Mouse (Mus musculus): ENCODE measurements around the gene Gcg.

Gene Gcg

DNA sequence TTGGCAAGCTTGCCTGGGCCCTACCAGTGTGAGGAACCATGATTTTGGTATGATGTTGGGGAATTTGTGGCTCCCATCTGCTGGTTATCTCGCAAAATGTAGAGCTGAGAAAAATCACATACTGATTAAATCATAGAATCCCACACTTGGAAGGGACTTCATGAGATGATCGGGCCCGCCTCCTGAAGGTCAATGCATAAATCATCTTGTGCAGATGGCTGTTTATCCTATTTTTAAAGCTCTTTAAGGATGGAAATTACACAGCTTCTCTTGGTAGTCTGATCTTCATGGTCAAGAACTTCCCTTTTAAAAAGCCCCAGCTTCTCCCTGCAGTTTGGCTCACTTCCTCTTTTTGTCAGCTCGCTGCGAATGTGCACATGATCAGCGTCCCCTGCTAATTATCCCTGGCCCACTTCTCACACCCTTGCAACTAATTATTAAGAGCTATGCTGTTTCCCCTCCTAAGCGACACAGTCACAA is 23.2 kb downstream of the Gcg start:
- DNase-seq (ENCODE audit: low read depth, low spot score) = no peak

DNA sequence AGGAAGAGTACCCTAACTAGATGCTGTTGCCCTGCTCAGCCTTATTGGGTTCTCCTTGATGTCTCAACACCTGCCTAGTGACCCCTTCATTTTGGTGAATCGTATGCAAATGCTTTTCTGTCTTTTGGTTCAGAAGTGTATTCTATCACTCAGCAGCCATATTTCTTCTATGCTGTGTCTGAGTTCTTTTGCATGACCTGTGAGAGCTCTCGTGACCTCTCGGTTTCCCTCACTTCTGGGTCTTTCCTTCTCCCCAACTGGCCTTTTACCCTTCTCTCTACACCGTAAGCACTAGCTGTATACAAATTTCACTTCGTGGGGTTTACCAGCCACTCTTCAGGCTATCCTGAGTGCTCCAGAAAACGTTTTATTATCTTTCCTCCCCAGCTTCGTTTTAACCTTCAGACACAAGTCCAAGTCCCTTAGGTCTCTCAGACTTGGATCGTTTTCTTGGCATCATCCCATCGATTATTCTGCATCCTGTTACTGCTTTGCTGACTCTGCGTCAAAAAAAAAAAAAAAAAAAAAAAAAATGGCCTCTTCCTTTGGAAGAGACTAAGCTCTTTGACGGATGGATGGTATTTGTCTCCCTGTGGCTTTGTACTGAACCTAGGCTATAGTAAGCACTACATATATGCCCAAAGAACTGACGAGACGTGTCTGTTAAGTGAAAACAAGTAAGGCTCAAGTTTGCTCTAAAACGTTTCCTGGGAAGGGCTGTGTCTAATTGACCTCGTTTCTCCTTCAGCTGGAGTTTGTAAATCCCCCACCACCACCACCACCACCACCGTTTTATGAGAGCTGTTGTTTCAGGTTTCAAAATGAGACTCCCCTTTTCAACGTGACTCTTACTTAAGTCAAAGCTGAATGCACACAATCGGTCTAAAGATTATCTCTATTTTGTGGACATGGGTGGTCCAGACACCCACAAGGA is 23.9 kb downstream of the Gcg start:
- peak; percentile 26 for DNase-seq (ENCODE audit: low read depth, low spot score)

DNA sequence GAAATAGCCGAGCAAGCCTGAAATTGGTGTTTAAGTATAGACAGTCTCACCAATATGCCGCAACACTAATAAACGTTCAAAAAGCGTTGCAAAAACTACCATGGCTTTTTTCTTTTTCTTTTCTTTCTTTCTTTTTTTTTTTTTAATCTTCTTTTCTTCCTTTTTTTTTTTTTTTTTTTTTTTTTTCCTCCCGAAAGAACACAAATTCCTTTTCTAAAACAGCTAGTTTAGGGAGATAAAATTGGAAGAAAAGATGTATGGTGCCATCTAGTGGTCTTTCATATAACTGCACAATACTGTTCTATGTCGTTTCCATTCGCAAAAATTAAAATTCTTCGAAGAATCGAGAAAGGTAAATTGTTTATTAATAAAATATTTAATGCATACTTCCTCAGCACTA is 25.4 kb downstream of the Gcg start:
- peak; percentile 24 for DNase-seq (ENCODE audit: low read depth, low spot score)

DNA sequence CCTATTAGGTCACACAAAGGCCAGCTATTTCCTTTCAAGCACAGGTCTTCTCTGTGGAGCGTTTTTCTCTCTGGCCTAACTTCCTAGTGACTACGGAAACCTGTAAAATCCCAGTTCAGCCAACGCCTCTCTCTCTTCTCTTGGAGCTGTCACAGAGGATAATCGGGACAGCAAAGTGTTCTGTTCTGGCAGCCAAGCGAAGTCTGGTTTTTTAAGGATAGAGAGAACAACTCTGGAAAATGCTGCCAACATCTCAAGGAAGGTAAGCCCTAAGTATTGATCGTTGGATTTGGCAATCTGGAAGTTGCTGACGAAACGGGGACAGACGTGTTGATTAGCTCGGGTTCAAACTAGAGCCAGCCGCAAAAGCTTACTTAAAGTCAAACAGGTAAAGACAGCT is 28.5 kb downstream of the Gcg start:
- no peak for DNase-seq (ENCODE audit: low read depth, low spot score)

DNA sequence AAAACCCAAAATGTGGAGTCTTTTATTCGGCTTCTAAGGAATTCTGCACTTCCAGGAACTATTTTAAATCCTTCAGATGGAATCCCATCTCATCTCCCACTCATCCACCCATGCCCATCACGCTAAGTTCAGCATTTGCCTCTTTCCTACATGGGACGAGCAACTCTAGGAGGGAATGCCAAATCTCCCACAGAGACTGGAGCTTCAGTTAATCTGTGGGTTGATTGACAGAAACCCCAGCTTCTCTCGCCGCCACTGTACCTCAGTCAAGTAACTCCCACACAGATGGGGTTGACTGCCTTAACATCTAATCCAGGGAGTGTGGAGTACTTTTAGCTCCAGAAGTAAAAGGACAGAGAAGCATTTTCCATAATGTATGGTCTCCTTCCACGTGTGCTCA is 29.4 kb downstream of the Gcg start:
- DNase-seq (ENCODE audit: low read depth, low spot score) = no peak

DNA sequence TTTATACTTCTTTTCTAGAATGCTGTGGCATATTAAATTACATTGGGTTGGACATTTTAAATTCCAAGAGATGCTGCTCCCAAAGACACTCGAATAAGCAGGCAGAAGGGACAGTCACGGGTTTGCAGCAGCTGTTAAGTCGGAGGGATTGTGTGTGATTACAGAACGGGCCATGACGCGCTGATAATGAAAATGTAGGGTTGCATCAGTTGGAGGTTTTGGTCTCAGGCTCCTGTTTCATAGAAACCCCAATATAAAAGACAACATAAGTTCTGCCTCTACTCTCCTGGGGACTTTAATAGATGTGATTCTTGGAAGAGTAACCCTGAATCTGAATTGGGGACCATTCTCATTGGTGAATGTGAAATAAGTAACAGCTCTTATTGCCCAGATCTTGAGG is 33.1 kb downstream of the Gcg start:
- DNase-seq (ENCODE audit: low read depth, low spot score) = no peak

DNA sequence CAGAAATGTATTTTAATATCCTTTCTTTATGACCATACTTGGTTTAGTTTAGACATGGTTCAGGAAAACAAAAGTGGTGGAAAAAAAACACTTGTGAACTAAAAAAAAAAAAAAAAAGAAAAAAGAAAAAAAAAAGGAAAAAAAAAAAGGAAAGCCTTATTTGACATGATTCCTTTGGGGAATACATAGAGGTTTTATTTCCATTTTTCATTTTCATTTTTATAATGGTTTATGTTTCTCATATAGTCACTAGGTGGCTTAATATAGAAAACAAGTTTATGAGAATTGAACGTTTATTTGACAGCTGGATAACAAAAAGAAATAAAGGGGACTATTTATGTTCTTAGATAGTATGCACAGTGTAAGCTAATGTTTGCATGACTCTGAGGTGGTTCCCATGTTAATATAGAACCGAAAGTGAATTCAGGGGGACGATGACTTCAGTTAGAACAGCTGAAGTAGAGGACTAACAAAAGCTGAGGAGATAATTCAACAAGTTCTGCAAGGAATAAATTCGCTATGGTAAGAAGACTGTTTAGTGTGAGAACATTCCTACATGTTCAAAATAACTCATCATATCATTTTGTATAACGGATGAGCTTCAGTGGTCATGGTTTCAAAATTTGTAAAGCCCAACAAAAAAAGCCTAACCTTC is 33.6 kb downstream of the Gcg start:
- no peak for DNase-seq (ENCODE audit: low read depth, low spot score)

DNA sequence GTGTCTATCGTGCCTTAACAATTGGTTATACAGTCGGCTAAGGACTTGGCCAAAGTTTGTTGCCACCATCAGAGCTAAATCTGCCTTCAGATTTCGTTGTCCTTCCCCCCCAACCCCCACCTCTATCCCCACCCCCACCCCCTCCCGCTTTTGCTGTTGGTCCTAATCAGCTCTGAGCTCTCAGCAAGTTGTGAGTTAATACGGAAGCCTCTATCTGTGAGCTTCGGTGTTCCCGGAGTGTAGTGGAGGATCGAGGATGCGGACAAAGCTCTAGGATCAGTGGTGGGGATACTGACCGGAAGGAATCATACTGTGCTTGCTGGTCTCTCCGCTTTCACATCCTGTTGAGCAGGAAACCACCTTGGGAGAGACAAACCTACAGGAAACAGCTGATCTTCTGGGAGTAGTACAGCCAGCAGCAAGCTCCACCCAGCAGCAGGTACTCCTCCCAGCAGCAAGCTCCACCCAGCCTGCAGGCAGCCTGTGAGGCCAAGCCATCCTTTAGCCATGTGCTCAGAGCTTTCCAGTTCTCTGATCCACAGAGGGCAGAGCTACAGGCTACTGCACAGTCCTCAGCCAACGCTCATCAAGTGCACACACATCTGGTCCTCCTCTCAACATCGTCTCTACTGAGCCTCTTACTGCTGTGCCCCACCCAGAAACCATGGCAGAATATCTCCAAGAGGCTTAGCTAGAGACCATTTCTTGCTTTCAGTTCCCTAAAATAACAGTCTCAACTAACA is 42.5 kb downstream of the Gcg start:
- peak; percentile 69 for DNase-seq (ENCODE audit: low read depth, low spot score)

DNA sequence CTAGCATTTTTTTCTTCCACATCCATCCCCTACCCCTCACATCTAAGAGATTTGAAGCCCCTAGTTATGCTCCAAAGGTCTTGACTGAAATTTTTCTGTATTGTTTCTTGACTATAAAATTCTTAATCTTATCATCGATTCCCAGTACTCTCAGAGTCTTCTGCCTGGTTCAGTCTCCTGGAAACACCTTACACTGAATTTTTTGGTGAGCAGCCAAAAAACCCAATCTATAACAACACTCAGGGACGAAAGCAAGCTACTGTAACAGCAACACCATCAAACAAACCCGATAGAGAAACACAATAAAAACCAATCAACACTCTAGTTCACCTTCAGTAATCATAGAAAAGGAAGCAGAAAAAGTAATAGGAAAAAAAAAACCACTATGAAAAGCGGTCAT is 43.4 kb downstream of the Gcg start:
- DNase-seq (ENCODE audit: low read depth, low spot score) = no peak

DNA sequence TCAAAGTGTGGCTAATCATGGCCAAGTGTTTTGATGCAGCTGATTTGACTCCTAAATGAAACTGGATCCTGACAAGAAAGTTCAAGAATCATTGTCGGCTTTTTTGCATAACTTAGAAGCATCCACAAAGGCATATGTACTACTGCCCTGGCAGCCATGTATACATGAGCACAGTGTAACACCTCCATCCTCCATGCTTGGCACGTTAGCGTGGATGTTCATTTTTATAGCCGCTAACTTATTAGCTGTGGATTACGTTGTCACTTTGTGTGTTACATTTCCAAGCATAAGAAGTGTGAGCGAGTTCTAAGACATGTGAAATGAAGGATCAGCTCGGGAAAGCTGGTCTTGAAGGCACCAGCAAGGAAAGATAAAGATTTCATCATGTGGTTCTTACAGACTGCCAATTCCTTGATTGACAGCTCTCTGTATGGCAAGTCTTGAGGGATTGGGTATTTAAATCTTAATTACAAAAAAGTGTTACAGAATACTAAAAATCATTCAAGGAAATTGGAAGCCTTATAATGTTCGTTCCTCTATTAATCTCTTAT is 52.1 kb downstream of the Gcg start:
- DNase-seq (ENCODE audit: low read depth, low spot score) = no peak

DNA sequence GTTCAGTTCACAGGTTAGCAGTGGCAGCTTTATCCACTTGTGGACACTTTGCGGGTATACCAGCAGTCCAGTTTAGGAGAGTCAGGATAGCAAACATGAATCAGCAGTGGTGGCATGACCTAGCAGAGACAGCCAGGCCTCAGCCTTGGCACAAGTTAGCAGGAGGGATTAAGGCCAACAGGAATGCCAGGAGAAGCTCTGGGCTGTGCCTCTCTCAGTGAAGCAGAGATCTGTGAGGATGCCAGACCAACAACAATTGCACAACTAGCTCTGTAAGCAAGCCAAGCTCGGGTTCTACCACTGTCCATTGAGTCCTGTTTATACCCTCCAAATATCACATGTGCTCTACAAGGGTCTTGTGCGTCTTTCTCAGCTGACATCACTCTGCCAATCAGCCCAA is 57.5 kb downstream of the Gcg start:
- no peak for DNase-seq (ENCODE audit: low read depth, low spot score)
